Mouse (Mus musculus): ENCODE measurements around the gene Kif3b. TPM values are rescaled to one million over a fixed set of nuclear protein-coding genes. Genes with fewer than 3 reads are reported as not detected.

Kif3b gene
- polyA plus RNA-seq, 1 experiment from 2014 or later = 16.9 TPM

DNA sequence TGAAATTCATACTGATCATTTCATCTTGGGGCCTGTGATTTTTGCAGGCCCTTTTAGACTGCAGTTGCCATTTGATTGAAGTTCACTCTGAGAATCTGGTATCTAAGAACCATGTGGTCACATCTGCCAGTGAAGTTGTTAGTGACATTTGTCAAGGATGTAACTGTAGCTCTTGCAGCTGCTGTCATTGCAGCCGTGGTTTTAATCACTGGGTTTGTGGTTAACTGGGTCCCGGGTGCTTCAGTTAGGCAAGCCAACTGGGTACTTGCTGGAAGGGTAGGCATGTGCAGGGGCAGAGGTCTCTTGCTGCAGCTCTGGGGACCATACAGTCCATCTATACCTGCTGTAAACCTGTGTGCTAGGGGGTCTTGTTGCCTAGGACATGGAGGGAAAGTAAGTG lies 44.9 kb downstream of the Kif3b start:
- H3K4me1 ChIP-seq (replicated peaks) = no peaks in the 10 kb centered on the region
- ATAC-seq (ENCODE audit: low FRiP score) = no peak
- no peak overlapping the region for H3K27ac ChIP-seq
- H3K9me3 ChIP-seq = no peaks in the 10 kb centered on the region
- WGBS = 75% methylated on average over 2 of the region's 2 CpGs
- no peaks in the 10 kb centered on the region for H3K27me3 ChIP-seq
- H3K4me3 ChIP-seq = no peak overlapping the region
- H3K36me3 ChIP-seq = peaks cover 30% of the 10 kb centered on the region
- H3K4me2 ChIP-seq = no peak overlapping the region
- H3K9ac ChIP-seq = no peak overlapping the region

DNA sequence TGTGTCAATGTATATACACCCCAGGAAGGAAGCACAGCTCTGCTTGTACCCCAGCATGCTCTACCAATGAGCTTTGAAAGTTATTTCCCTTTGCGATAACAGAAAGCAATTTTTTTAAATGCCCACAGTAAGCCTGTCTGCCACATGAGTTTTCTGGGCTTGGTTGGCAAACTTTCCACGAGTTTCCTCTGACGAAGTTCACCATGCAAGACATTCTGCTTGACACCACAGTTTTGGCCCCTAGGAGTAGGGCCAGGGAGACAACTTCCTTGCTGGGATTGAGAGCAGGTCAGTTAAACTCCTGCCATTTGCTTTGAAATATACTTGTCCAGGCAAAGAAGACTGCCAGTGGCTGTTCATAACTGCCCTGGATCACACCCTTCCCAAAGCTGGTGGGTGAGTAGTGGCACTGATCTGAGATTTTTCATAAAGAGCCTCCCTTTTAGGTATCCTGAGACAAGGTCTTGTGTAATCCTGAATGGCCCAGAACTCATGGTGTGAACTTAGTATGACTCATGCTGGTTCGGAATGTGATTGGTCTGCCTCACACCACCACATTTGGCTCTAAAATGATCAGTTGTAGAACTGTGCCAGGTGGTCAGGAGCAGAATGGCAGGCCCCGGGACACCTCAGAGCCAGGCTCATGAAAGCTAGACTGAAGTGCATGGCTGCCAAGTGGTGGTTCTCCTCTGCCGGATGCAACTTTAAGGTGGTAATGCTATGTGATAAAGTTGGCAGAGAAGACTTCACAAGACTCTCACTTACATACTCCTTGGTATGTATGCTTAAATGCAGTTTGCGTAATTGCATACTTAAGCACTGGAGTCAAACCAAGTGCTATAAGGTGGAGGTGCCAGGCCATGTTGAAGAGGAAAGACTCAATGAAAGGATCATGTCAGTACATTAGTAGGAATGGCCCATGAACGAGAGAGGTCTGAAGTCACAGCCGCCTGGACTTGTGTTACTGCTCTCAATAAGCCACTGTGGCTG lies 47.4 kb downstream of the Kif3b start:
- H3K9me3 ChIP-seq = no peaks in the 10 kb centered on the region
- no peaks in the 10 kb centered on the region for H3K27me3 ChIP-seq
- H3K4me3 ChIP-seq = no peak overlapping the region
- peaks cover 8% of the 10 kb centered on the region for H3K36me3 ChIP-seq
- H3K4me2 ChIP-seq = no peak overlapping the region
- no peak overlapping the region for H3K9ac ChIP-seq
- H3K4me1 ChIP-seq (replicated peaks) = no peaks in the 10 kb centered on the region
- 97% methylated on average over 9 of the region's 9 CpGs for WGBS
- ATAC-seq (ENCODE audit: low FRiP score) = no peak
- no peak overlapping the region for H3K27ac ChIP-seq

DNA sequence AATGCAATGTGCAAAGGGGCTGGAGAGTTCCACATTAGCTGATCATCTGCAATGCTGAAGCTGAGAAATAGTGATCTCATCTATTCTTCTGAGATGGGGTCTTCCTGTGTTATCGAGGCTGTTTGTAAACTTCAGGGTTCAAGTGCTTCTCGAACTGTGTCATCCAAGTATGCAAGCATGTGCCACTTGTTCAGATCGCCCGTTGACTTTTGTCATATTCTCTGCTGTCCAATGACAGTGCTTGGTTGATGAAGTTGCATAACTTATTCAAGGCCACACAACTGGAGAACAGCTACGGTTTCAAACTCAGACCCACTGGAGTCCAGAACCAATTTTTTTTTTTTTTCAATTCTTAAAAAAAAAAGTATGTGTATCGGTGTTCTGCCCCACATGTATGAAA lies 51.0 kb downstream of the Kif3b start:
- H3K9ac ChIP-seq = no peak overlapping the region
- H3K4me2 ChIP-seq = no peak overlapping the region
- peaks cover 3% of the 10 kb centered on the region; the same call in 1 of the 2 replicates for H3K36me3 ChIP-seq
- no peak overlapping the region for H3K4me3 ChIP-seq
- H3K9me3 ChIP-seq = no peaks in the 10 kb centered on the region
- H3K27me3 ChIP-seq = no peaks in the 10 kb centered on the region
- 96% methylated on average over 6 of the region's 6 CpGs for WGBS
- no peak for ATAC-seq (ENCODE audit: low FRiP score)
- peaks cover 12% of the 10 kb centered on the region for H3K4me1 ChIP-seq (replicated peaks)
- no peak overlapping the region for H3K27ac ChIP-seq

DNA sequence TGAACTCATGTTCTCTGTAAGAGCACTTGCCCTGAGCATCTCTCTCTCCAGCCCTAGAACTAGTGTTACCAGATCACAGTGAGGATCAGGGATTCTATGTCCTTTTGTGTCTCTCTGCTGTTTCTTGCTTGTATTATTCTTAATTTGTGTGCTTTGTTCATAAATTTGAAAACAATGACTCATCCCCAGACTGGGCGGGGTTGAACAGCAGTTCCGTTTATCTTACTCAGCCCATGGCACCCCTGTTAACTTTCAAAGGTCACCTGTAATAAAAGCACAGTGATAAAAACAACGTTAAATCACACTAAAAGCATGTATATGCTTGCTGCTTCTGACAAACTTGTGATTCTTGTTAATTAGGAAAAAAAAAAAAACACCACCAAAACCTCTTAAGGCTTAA lies 51.4 kb downstream of the Kif3b start:
- no peak for ATAC-seq (ENCODE audit: low FRiP score)
- no peak overlapping the region for H3K4me3 ChIP-seq
- peaks cover 16% of the 10 kb centered on the region for H3K4me1 ChIP-seq (replicated peaks)
- no peaks in the 10 kb centered on the region for H3K27me3 ChIP-seq
- no peaks in the 10 kb centered on the region for H3K9me3 ChIP-seq
- no peak overlapping the region for H3K27ac ChIP-seq
- 90% methylated on average over 3 of the region's 3 CpGs for WGBS
- H3K4me2 ChIP-seq = no peak overlapping the region
- H3K36me3 ChIP-seq = peaks cover 3% of the 10 kb centered on the region; the same call in 1 of the 2 replicates
- H3K9ac ChIP-seq = no peak overlapping the region

DNA sequence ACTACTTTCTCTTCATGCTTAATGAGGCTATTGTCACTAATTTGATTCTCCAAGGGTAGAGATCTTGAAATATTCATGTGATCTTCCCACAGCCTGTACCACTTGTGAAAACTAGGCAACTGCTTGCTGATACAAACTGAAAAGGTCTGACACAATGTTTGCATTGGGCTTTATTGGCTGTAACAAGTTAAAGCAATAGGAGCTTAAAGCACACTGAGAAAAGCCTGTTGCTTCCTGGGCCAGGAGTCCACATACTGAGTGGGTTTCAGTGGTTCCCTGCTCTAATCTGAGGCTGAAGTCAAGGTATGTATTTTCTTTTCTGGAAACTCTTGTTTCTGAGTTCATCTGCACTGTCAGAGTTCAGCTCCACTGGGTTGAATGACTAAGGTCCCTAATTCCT lies 52.0 kb downstream of the Kif3b start:
- H3K4me1 ChIP-seq (replicated peaks) = peaks cover 22% of the 10 kb centered on the region
- no peaks in the 10 kb centered on the region for H3K9me3 ChIP-seq
- no peak for ATAC-seq (ENCODE audit: low FRiP score)
- H3K27me3 ChIP-seq = no peaks in the 10 kb centered on the region
- no peak overlapping the region for H3K9ac ChIP-seq
- no peak overlapping the region for H3K4me2 ChIP-seq
- H3K4me3 ChIP-seq = no peak overlapping the region
- H3K27ac ChIP-seq = no peak overlapping the region
- peaks cover 3% of the 10 kb centered on the region; the same call in 1 of the 2 replicates for H3K36me3 ChIP-seq

DNA sequence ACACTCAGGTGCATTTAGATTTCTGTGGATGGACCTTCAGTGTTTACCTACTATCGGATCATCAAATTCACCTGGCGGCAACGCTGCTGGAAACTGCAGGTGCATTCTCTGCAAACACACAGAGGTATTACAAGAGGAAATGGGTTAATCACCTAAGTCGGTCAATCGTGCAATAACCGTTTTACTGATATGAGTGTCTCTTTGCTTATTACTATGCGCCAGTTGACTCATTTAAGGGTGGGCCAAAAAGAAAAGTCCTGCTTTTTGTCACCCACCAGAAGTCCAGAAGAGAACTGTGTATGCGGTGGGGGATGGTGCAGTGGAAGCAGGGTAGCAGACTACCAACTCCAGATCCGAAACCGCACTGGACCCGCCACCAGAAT lies 53.8 kb downstream of the Kif3b start:
- Histone ChIP-seq H3K4me2 (peak overlapping the region; percentile 65), H3K36me3 (no peaks in the 10 kb centered on the region), H3K9me3 (no peaks in the 10 kb centered on the region), H3K4me1 (replicated peaks) (peaks cover 36% of the 10 kb centered on the region), H3K27me3 (no peaks in the 10 kb centered on the region), H3K27ac (peak overlapping the region; percentile 84), H3K9ac (peak overlapping the region; percentile 80), H3K4me3 (peak overlapping the region; percentile 88)
- ATAC-seq (ENCODE audit: low FRiP score) = no peak; the same call in 1 of the 2 replicates
- WGBS = 7% methylated on average over 11 of the region's 11 CpGs

DNA sequence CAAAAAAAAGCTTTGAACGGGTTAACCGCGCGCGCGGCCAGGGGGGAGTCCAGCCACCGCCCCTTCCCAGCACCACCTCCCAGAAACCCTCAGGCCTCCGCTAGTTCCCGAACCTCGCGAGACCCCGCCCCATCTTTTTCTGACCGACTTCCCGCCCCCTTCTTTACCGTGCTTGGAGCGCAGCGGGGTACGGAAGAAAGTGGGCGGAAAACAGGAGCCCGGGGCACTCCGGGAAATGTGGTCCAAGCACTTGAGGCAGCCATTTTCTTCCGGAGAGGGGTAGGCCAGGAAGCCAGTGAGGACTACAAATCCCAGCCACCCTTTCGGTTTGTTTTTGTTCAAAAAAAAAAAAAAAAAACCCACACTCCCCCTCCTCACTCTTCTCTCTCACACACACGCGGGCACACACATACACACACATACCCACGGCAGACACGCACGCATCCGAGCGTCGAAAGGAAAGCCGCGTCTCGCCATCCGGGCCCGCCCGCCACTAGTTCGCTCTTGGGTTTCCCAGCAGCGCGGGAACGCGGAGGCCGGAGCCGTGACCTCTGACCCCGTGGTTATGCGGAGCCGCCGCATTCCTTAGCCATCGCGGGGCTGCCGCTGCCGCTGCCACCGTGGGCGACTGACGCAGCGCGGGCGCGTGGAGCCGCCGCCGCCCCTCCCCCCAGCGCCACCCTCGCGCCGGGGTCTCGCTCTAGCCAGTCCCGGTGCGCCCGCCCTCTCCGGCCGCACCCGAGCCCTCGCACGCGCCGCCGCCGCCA lies 54.4 kb downstream of the Kif3b start, which contains the start of gene Asxl1:
Gene Asxl1, plus strand, starts transcription at position 376 of the 767 bp plus-strand sequence.
- H3K4me3 ChIP-seq = peak within 1 kb of the TSS; percentile 88
- peak; percentile 99 for ATAC-seq (ENCODE audit: low FRiP score)
- H3K36me3 ChIP-seq = no peaks in the 10 kb centered on the region
- H3K9ac ChIP-seq = peak within 1 kb of the TSS; percentile 95
- H3K27me3 ChIP-seq = no peaks in the 10 kb centered on the region
- H3K9me3 ChIP-seq = no peaks in the 10 kb centered on the region
- peaks cover 41% of the 10 kb centered on the region for H3K4me1 ChIP-seq (replicated peaks)
- peak within 1 kb of the TSS; percentile 98 for H3K27ac ChIP-seq
- under 1% methylated on average over 69 of the region's 79 CpGs for WGBS
- peak within 1 kb of the TSS; percentile 83 for H3K4me2 ChIP-seq

DNA sequence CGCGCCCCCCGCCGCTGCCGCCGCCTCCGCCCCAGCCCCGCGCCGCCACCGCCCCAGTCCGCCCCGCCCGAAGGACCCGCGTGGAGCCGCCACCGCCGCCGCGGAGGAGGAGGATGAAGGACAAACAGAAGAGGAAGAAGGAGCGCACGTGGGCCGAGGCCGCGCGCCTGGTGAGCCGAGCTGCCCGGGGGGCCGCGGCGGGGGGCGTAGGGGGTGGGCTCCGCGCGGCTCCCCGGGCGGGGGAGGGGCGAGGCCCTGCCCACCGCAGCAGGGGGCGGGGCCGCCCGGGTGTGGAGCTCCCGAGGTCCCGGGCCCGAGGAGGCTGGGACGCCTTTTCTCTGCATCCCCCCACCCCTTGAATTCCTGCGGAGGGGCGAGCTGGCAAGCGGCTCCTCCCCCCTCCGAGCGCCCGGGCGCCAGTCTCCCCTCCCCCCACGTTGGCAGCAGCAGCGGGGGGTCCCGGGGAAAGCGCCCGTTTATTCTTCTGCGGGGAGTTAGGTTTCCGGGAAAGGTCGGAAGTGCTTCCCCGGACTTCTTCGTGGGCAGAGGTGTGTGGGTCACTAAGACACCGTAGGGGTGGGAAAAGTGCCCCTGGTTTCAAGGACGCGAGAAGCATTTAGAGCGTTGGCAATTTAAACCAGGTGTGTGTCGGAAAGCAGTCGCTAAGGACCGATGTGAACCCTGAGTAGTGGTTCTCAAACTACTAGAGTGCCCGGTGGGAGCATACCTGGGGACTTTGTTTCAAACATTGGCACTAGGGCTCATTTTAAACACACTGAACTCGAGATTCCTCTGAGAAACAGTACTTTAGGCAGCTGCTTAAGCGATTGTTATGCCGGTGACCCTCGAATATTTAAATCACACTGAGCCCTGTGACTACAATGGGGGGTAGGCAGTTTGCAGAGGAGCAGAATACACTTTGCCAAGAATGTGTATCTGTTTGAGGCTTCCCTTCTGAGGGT lies 55.3 kb downstream of the Kif3b start:
- Histone ChIP-seq H3K4me2 (peak overlapping the region; percentile 83), H3K9me3 (no peaks in the 10 kb centered on the region), H3K4me3 (peak overlapping the region; percentile 88), H3K27ac (peak overlapping the region; percentile 98), H3K9ac (peak overlapping the region; percentile 95), H3K4me1 (replicated peaks) (peaks cover 49% of the 10 kb centered on the region), H3K27me3 (no peaks in the 10 kb centered on the region), H3K36me3 (no peaks in the 10 kb centered on the region)
- ATAC-seq (ENCODE audit: low FRiP score) = peak; percentile 14; the same call in 1 of the 2 replicates
- under 1% methylated on average over 32 of the region's 76 CpGs for WGBS

DNA sequence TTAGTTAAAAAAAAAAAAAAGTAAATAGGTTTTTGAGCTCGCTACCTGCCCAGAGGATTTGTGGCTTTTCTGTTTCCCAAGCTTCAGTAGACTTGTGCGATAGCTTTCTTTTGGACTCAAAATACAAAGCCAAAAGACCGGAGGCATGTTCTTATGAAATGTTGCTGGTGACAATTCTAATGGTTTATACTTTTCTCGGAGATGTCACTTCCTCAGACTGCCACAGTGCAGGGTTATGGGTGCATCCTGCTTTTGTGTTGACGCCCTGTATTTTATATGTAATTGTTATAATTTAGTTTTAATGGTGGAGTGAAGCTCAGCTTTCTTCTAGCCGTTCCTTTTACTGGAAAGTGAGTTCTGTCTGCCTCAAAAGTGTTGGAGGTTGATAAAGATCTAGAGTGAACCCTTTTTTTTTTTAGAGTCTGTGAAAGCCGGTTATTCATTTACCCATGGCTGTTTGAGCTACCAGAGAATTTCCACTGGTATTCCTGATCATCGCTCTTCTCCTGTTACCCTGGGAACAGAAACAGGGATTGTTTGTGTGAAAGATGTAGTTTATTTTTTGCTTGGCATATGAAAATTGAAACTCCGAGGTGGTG lies 56.1 kb downstream of the Kif3b start:
- H3K36me3 ChIP-seq = peaks cover 3% of the 10 kb centered on the region; the same call in 1 of the 2 replicates
- H3K9ac ChIP-seq = peak overlapping the region; percentile 95
- no peak for ATAC-seq (ENCODE audit: low FRiP score)
- peak overlapping the region; percentile 88 for H3K4me3 ChIP-seq
- no peaks in the 10 kb centered on the region for H3K9me3 ChIP-seq
- peak overlapping the region; percentile 83 for H3K4me2 ChIP-seq
- H3K27me3 ChIP-seq = no peaks in the 10 kb centered on the region
- H3K27ac ChIP-seq = peak overlapping the region; percentile 98
- H3K4me1 ChIP-seq (replicated peaks) = peaks cover 49% of the 10 kb centered on the region
- WGBS = 8% methylated on average over 9 of the region's 9 CpGs

DNA sequence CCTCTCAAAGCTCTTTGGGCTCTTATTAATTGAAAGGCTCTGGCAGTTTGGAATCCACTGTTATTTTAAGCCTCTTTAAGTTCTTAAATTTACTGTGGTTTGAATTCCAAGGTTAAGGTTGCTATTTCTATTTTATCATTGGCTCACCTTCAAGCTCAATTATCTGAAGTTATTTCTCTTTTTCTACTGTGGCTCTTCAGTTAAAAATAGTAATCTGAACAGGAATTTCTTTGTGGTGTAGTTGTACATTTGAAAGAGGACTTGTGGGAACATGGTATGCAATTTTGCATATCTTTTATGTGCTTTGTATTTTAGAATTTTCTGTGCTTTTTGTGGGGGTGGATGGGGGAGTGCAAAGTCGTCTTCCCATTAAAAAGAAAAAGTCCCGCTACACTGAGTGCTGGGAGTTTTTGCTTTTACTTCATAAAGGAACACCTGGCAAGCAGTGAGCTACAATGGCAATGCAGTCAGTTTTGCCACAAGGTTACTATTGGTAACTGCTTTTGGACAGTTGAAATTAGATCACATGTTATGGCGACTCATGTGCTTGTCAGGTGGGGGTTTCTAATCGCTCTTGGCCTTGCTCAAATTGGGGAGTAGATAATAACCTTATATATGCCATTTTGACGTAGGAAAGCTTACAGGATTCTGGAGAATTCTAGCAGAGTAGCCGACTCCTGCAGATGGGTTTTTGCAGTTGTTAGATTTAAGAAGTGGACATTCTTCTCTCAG lies 57.1 kb downstream of the Kif3b start:
- peaks cover 10% of the 10 kb centered on the region for H3K36me3 ChIP-seq

More for the DNA sequence above, 57.1 kb downstream of the Kif3b start:
- peak overlapping the region; percentile 88 for H3K4me3 ChIP-seq
- peaks cover 49% of the 10 kb centered on the region for H3K4me1 ChIP-seq (replicated peaks)
- H3K4me2 ChIP-seq = peak overlapping the region; percentile 83
- ATAC-seq (ENCODE audit: low FRiP score) = no peak
- no peaks in the 10 kb centered on the region for H3K27me3 ChIP-seq
- no peaks in the 10 kb centered on the region for H3K9me3 ChIP-seq
- H3K9ac ChIP-seq = peak overlapping the region; percentile 39
- 60% methylated on average over 6 of the region's 6 CpGs for WGBS
- no peak overlapping the region for H3K27ac ChIP-seq

Measured in hindbrain, embryonic 13.5 days (tissue).